Mouse (Mus musculus) intestine, postnatal 0 days (tissue): ENCODE data around the gene Pdzd7. TPM values are rescaled to one million over a fixed set of nuclear protein-coding genes. Genes with fewer than 3 reads are reported as not detected.

ENCODE experiments used
- ATAC-seq: fragments of 200-750 bp; cut with Nextera tagmentation; 2 replicates; pipeline ENCODE4 v1.8.0; 2017; ENCODE audit warnings: mild to moderate bottlenecking, moderate TSS enrichment, moderate library complexity
- H3K27ac ChIP-seq: fragments of 300-500 bp; sonication (generic); 2 replicates; pipeline ENCODE4 v1.5.1; 2014; ENCODE audit warnings: mild to moderate bottlenecking, low read depth, low read length, moderate library complexity
- H3K27me3 ChIP-seq: fragments of 300-500 bp; sonication (generic); replicated peaks from 2 replicates; pipeline ENCODE4 v1.6.1; 2014; ENCODE audit warnings: low read length, mixed read lengths; ENCODE audit not compliant: control insufficient read depth, insufficient read depth
- H3K36me3 ChIP-seq: fragments of 300-500 bp; sonication (generic); 2 replicates; pipeline ENCODE4 v1.6.1; 2014; ENCODE audit warnings: mild to moderate bottlenecking, moderate library complexity; ENCODE audit not compliant: control insufficient read depth, insufficient read depth
- H3K4me1 ChIP-seq: fragments of 300-500 bp; sonication (generic); replicated peaks from 2 replicates; pipeline ENCODE4 v1.6.1; 2014; ENCODE audit warnings: antibody characterized with exemption, low read length, mixed read lengths; ENCODE audit not compliant: control insufficient read depth, insufficient read depth
- H3K4me2 ChIP-seq: fragments of 300-500 bp; sonication (generic); replicated peaks from 2 replicates; pipeline ENCODE4 v1.6.1; 2014; ENCODE audit warnings: low read depth, mild to moderate bottlenecking, moderate library complexity
- H3K4me3 ChIP-seq: fragments of 300-500 bp; sonication (generic); 2 replicates; pipeline ENCODE4 v1.5.1; 2014; ENCODE audit warnings: low read depth, low read length
- H3K9ac ChIP-seq: fragments of 300-500 bp; sonication (generic); 2 replicates; pipeline ENCODE4 v1.6.1; 2014; ENCODE audit warnings: mild to moderate bottlenecking, low read depth, low read length
- H3K9me3 ChIP-seq: fragments of 300-500 bp; sonication (generic); 2 replicates; pipeline ENCODE4 v1.6.1; 2016; ENCODE audit warnings: mixed run types; ENCODE audit not compliant: control insufficient read depth
- CTCF ChIP-seq: sonication (generic); IDR thresholded peaks from 2 replicates; pipeline ENCODE4 v1.5.1; 2016; ENCODE audit warnings: low read depth, mild to moderate bottlenecking, control low read depth, antibody characterized with exemption, moderate library complexity
- WGBS: fragments of 180-500 bp; shearing (Covaris S2); extraction: QIAGEN DNeasy Blood & Tissue Kit; methylation state at CpG from one replicate; pipeline ENCODE4 v1.1.7; 2014; 5-methylcytosine and 5-hydroxymethylcytosine counted together
- polyA plus RNA-seq: library from polyadenylated mRNA; unstranded; fragments of >200 nt; fragmentation: Nextera tagmentation; extraction: Ambion mirVana; gene quantifications from 2 replicates; pipeline ENCODE4 v1.2.1, GENCODE M21; 2015

Gene Pdzd7
- polyA plus RNA-seq, 1 experiment from 2014 or later, result 0.22 TPM

- no peak for TF ChIP-seq CTCF
- Histone ChIP-seq H3K27ac (0 out of 2 replicates have a peak overlapping the region, but pooled peaks have one; percentile 35), H3K27me3 (no peaks in the 10 kb centered on the region), H3K9ac (no peak overlapping the region), H3K4me1 (no peaks in the 10 kb centered on the region; the same call in 1 of the 2 replicates), H3K9me3 (no peaks in the 10 kb centered on the region), H3K4me3 (no peak overlapping the region), H3K36me3 (peaks cover 51% of the 10 kb centered on the region), H3K4me2 (no peak overlapping the region)
- 74% methylated on average over 6 of the region's 6 CpGs for WGBS
- ATAC-seq, result peak; percentile 49
Observed at GRCm38 (mm10) chr19:45027848-45028247, 17.7 kb downstream of the Pdzd7 start.

- no peak for TF ChIP-seq CTCF
- no peaks in the 10 kb centered on the region for H3K9me3 ChIP-seq
- H3K9ac ChIP-seq, result no peak overlapping the region
- no peak for ATAC-seq
- H3K4me3 ChIP-seq, result no peak overlapping the region
- H3K27me3 ChIP-seq, result no peaks in the 10 kb centered on the region
- H3K4me1 ChIP-seq, result no peaks in the 10 kb centered on the region; the same call in 1 of the 2 replicates
- H3K27ac ChIP-seq, result no peak overlapping the region; the same call in 1 of the 2 replicates
- peaks cover 56% of the 10 kb centered on the region for H3K36me3 ChIP-seq
- 59% methylated on average over 6 of the region's 6 CpGs for WGBS
- H3K4me2 ChIP-seq, result no peak overlapping the region
Observed at GRCm38 (mm10) chr19:45026958-45027670, 18.4 kb downstream of the Pdzd7 start.

GRCm38 (mm10) chr19:45025937-45026568 lies 19.5 kb downstream of the Pdzd7 start:
- 88% methylated on average over 37 of the region's 37 CpGs for WGBS
- peaks cover 63% of the 10 kb centered on the region for H3K36me3 ChIP-seq
- no peak for ATAC-seq
- H3K4me3 ChIP-seq, result no peak overlapping the region
- no peaks in the 10 kb centered on the region for H3K27me3 ChIP-seq
- peak overlapping the region; percentile 23; the same call in 1 of the 2 replicates for H3K27ac ChIP-seq
- no peak overlapping the region for H3K4me2 ChIP-seq
- H3K9ac ChIP-seq, result no peak overlapping the region
- no peaks in the 10 kb centered on the region; the same call in 1 of the 2 replicates for H3K4me1 ChIP-seq
- H3K9me3 ChIP-seq, result no peaks in the 10 kb centered on the region
- TF ChIP-seq CTCF, result no peak

GRCm38 (mm10) chr19:45024775-45025174 lies 20.7 kb downstream of the Pdzd7 start:
- no peak for TF ChIP-seq CTCF
- Histone ChIP-seq H3K4me2 (no peak overlapping the region), H3K27me3 (no peaks in the 10 kb centered on the region), H3K4me1 (peaks cover 4% of the 10 kb centered on the region; the same call in 1 of the 2 replicates), H3K4me3 (no peak overlapping the region), H3K9ac (no peak overlapping the region), H3K36me3 (peaks cover 64% of the 10 kb centered on the region), H3K27ac (0 out of 2 replicates have a peak overlapping the region, but pooled peaks have one; percentile 2), H3K9me3 (no peaks in the 10 kb centered on the region)
- no peak for ATAC-seq
- 87% methylated on average over 20 of the region's 20 CpGs for WGBS

- no peaks in the 10 kb centered on the region for H3K27me3 ChIP-seq
- no peaks in the 10 kb centered on the region for H3K9me3 ChIP-seq
- no peak for ATAC-seq
- H3K4me3 ChIP-seq, result no peak overlapping the region
- TF ChIP-seq CTCF, result no peak
- peaks cover 63% of the 10 kb centered on the region for H3K36me3 ChIP-seq
- no peak overlapping the region for H3K4me2 ChIP-seq
- WGBS, result 76% methylated on average over 11 of the region's 11 CpGs
- peaks cover 7% of the 10 kb centered on the region for H3K4me1 ChIP-seq
- H3K27ac ChIP-seq, result no peak overlapping the region
- H3K9ac ChIP-seq, result no peak overlapping the region
Observed at GRCm38 (mm10) chr19:45023993-45024392, 21.5 kb downstream of the Pdzd7 start.

- no peak for ATAC-seq
- WGBS, result 82% methylated on average over 15 of the region's 15 CpGs
- H3K4me2 ChIP-seq, result 0 out of 2 replicates have a peak overlapping the region, but pooled peaks have one; percentile 4
Observed at GRCm38 (mm10) chr19:45021362-45021761, 24.2 kb downstream of the Pdzd7 start.

More at GRCm38 (mm10) chr19:45021362-45021761, 24.2 kb downstream of the Pdzd7 start:
- Histone ChIP-seq H3K4me1 (peaks cover 9% of the 10 kb centered on the region), H3K9me3 (no peaks in the 10 kb centered on the region), H3K27me3 (no peaks in the 10 kb centered on the region), H3K4me3 (no peak overlapping the region), H3K36me3 (peaks cover 38% of the 10 kb centered on the region), H3K9ac (no peak overlapping the region), H3K27ac (no peak overlapping the region)
- TF ChIP-seq CTCF, result no peak
